Mouse (Mus musculus): ENCODE measurements around the gene Ermard. TPM values are rescaled to one million over a fixed set of nuclear protein-coding genes. Genes with fewer than 3 reads are reported as not detected.

Ermard gene
- polyA plus RNA-seq, 1 experiment: 67.9 TPM

- Histone ChIP-seq H3K27ac (ENCODE audit: insufficient read depth, low read length) (no peak overlapping the region), H3K4me1 (ENCODE audit: control insufficient read depth, insufficient read depth, low read length) (peaks cover 9% of the 10 kb centered on the region; the same call in 1 of the 2 replicates), H3K4me3 (ENCODE audit: insufficient read depth, low read length) (no peak overlapping the region)
- no peak for TF ChIP-seq POLR2A (IDR thresholded peaks at IDR 0.05; ENCODE audit: low read depth, low read length)
- no peak for TF ChIP-seq CTCF (IDR thresholded peaks at IDR 0.05; ENCODE audit: borderline replicate concordance, insufficient read depth, low read length)
Observed at GRCm38 (mm10) chr17:15068040-15068792, 27.2 kb downstream of the Ermard start.

- peaks cover 9% of the 10 kb centered on the region; the same call in 1 of the 2 replicates for H3K4me1 ChIP-seq (ENCODE audit: control insufficient read depth, insufficient read depth, low read length)
- H3K4me3 ChIP-seq (ENCODE audit: insufficient read depth, low read length): no peak overlapping the region
- TF ChIP-seq CTCF (IDR thresholded peaks at IDR 0.05; ENCODE audit: borderline replicate concordance, insufficient read depth, low read length) (no peak), POLR2A (IDR thresholded peaks at IDR 0.05; ENCODE audit: low read depth, low read length) (no peak)
- no peak overlapping the region for H3K27ac ChIP-seq (ENCODE audit: insufficient read depth, low read length)
Observed at GRCm38 (mm10) chr17:15069124-15069523, 28.1 kb downstream of the Ermard start.

- Histone ChIP-seq H3K4me3 (ENCODE audit: insufficient read depth, low read length) (no peak overlapping the region), H3K27ac (ENCODE audit: insufficient read depth, low read length) (no peak overlapping the region), H3K4me1 (ENCODE audit: control insufficient read depth, insufficient read depth, low read length) (peaks cover 5% of the 10 kb centered on the region; the same call in 1 of the 2 replicates)
- TF ChIP-seq POLR2A (IDR thresholded peaks at IDR 0.05; ENCODE audit: low read depth, low read length): no peak
- no peak for TF ChIP-seq CTCF (IDR thresholded peaks at IDR 0.05; ENCODE audit: borderline replicate concordance, insufficient read depth, low read length)
Observed at GRCm38 (mm10) chr17:15072211-15072610, 31.2 kb downstream of the Ermard start.

- H3K27ac ChIP-seq (ENCODE audit: insufficient read depth, low read length): no peak overlapping the region
- H3K4me1 ChIP-seq (ENCODE audit: control insufficient read depth, insufficient read depth, low read length): no peaks in the 10 kb centered on the region
- TF ChIP-seq POLR2A (IDR thresholded peaks at IDR 0.05; ENCODE audit: low read depth, low read length) (no peak), CTCF (IDR thresholded peaks at IDR 0.05; ENCODE audit: borderline replicate concordance, insufficient read depth, low read length) (no peak)
- H3K4me3 ChIP-seq (ENCODE audit: insufficient read depth, low read length): no peak overlapping the region
Observed at GRCm38 (mm10) chr17:15075033-15075432, 34.0 kb downstream of the Ermard start.

- Histone ChIP-seq H3K4me3 (ENCODE audit: insufficient read depth, low read length) (no peak overlapping the region), H3K27ac (ENCODE audit: insufficient read depth, low read length) (no peak overlapping the region), H3K4me1 (ENCODE audit: control insufficient read depth, insufficient read depth, low read length) (no peaks in the 10 kb centered on the region)
- TF ChIP-seq POLR2A (IDR thresholded peaks at IDR 0.05; ENCODE audit: low read depth, low read length) (no peak), CTCF (IDR thresholded peaks at IDR 0.05; ENCODE audit: borderline replicate concordance, insufficient read depth, low read length) (no peak)
Observed at GRCm38 (mm10) chr17:15077536-15077935, 36.5 kb downstream of the Ermard start.

GRCm38 (mm10) chr17:15084226-15084848, 43.3 kb downstream of the Ermard start:
- no peaks in the 10 kb centered on the region for H3K4me1 ChIP-seq (ENCODE audit: control insufficient read depth, insufficient read depth, low read length)
- no peak overlapping the region for H3K4me3 ChIP-seq (ENCODE audit: insufficient read depth, low read length)
- no peak overlapping the region for H3K27ac ChIP-seq (ENCODE audit: insufficient read depth, low read length)
- no peak for TF ChIP-seq POLR2A (IDR thresholded peaks at IDR 0.05; ENCODE audit: low read depth, low read length)
- no peak for TF ChIP-seq CTCF (IDR thresholded peaks at IDR 0.05; ENCODE audit: borderline replicate concordance, insufficient read depth, low read length)

GRCm38 (mm10) chr17:15085006-15085405, 44.0 kb downstream of the Ermard start:
- TF ChIP-seq POLR2A (IDR thresholded peaks at IDR 0.05; ENCODE audit: low read depth, low read length): no peak
- no peak for TF ChIP-seq CTCF (IDR thresholded peaks at IDR 0.05; ENCODE audit: borderline replicate concordance, insufficient read depth, low read length)
- H3K27ac ChIP-seq (ENCODE audit: insufficient read depth, low read length): no peak overlapping the region

GRCm38 (mm10) chr17:15088166-15088565, 47.2 kb downstream of the Ermard start:
- no peaks in the 10 kb centered on the region for H3K4me1 ChIP-seq (ENCODE audit: control insufficient read depth, insufficient read depth, low read length)
- H3K4me3 ChIP-seq (ENCODE audit: insufficient read depth, low read length): no peak overlapping the region
- no peak for TF ChIP-seq POLR2A (IDR thresholded peaks at IDR 0.05; ENCODE audit: low read depth, low read length)
- TF ChIP-seq CTCF (IDR thresholded peaks at IDR 0.05; ENCODE audit: borderline replicate concordance, insufficient read depth, low read length): no peak
- no peak overlapping the region for H3K27ac ChIP-seq (ENCODE audit: insufficient read depth, low read length)

More at GRCm38 (mm10) chr17:15085006-15085405, 44.0 kb downstream of the Ermard start:
- Histone ChIP-seq H3K4me3 (ENCODE audit: insufficient read depth, low read length) (no peak overlapping the region), H3K4me1 (ENCODE audit: control insufficient read depth, insufficient read depth, low read length) (no peaks in the 10 kb centered on the region)

GRCm38 (mm10) chr17:15088591-15089001, 47.6 kb downstream of the Ermard start:
- Histone ChIP-seq H3K4me1 (ENCODE audit: control insufficient read depth, insufficient read depth, low read length) (no peaks in the 10 kb centered on the region), H3K4me3 (ENCODE audit: insufficient read depth, low read length) (no peak overlapping the region), H3K27ac (ENCODE audit: insufficient read depth, low read length) (no peak overlapping the region)
- TF ChIP-seq POLR2A (IDR thresholded peaks at IDR 0.05; ENCODE audit: low read depth, low read length) (no peak), CTCF (IDR thresholded peaks at IDR 0.05; ENCODE audit: borderline replicate concordance, insufficient read depth, low read length) (no peak)

- Histone ChIP-seq H3K27ac (ENCODE audit: insufficient read depth, low read length) (no peak overlapping the region), H3K4me3 (ENCODE audit: insufficient read depth, low read length) (no peak overlapping the region), H3K4me1 (ENCODE audit: control insufficient read depth, insufficient read depth, low read length) (no peaks in the 10 kb centered on the region)
- TF ChIP-seq POLR2A (IDR thresholded peaks at IDR 0.05; ENCODE audit: low read depth, low read length): no peak
- no peak for TF ChIP-seq CTCF (IDR thresholded peaks at IDR 0.05; ENCODE audit: borderline replicate concordance, insufficient read depth, low read length)
Observed at GRCm38 (mm10) chr17:15091739-15092138, 50.7 kb downstream of the Ermard start.
